Mouse (Mus musculus) Muller cell, postnatal 12 days (primary cell): ENCODE results near the gene Sec13.

Experiments
- DNase-seq: peaks from one replicate; pipeline ENCODE4 v3.0.0-alpha.2; 2015; ENCODE audit errors: inconsistent ontology term

The Sec13 gene

DNA sequence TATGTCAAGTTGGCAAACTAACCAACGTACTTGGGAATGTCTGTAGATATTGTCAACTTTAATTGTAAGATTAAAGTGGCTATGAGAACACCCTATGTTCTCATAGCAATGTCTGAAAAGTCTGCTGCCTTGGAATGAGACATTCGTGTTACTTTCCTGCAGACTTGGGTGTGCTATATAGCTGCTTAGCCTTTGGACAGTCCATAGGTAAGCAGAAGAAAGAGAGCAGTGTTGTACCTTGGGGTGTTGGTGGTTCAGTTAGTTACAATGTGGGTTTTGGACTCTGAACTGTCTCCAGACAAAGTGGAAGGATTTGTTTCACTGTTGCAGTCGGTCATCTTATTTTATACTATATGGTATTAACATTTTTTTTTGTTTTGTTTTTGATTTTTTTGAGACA is 27.8 kb downstream of the Sec13 start:
- DNase-seq, result no peak

- DNase-seq, result peak; percentile 21
These were observed 43.0 kb downstream of the Sec13 start for GRCm38 (mm10) chr6:113697222-113698205.

GRCm38 (mm10) chr6:113696582-113697221 is 43.8 kb downstream of the Sec13 start, which contains the start of gene Tatdn2:
Gene Tatdn2, plus strand, starts transcription at chr6:113697050.
- peak; percentile 98 for DNase-seq

DNA sequence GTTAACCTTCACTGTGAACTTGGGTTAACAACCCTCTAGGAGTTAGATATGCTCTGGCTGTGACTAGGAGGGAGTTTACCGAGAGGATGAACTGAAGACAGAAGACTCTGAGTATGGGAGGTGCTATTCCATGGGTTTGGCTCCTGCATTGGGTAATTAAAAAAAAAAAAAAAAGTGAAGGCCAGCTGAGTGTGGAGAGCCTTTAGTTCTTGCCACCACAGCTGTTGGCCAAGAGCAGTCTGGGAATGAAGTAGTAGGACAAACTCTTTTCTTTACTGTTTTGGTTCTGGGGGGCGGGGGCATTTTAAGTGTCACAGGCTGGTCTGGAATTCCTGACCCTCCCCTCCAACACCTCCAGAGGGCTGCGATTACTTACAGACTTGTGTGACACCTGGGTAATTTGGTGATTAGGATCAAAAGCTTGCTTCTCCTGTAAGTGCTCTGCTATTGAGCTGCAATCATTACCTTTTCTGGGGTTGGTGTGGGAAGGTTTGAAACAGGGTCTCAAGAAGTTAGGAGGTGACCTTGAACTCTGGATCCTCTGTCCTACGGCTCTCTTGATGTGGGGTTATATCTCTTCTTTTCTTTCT is 44.7 kb downstream of the Sec13 start:
- DNase-seq, result peak; percentile 29

GRCm38 (mm10) chr6:113695203-113695602 is 45.3 kb downstream of the Sec13 start:
- no peak for DNase-seq

DNA sequence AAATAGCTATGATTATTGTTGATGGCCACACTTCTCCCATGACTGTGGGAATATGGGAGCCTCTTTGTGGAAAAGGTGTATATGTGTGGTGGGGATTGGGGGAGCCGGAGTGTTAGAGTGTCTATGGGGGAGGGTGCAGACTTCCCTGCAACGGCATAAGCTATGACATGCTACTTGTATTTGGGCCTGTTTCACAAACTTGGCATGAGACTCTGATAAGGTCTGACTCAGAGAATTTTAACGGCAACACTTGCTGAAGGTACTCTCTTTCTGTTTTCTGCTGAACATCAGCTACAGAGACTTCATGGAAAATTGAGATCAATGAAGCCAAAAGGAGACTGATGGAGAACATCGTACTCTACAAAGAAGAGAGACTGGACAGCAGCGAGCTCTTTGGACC is 47.2 kb downstream of the Sec13 start:
- DNase-seq, result no peak

- DNase-seq, result no peak
These were observed 47.8 kb downstream of the Sec13 start for GRCm38 (mm10) chr6:113692661-113693133.

GRCm38 (mm10) chr6:113691084-113691462 is 49.5 kb downstream of the Sec13 start:
- DNase-seq, result no peak

DNA sequence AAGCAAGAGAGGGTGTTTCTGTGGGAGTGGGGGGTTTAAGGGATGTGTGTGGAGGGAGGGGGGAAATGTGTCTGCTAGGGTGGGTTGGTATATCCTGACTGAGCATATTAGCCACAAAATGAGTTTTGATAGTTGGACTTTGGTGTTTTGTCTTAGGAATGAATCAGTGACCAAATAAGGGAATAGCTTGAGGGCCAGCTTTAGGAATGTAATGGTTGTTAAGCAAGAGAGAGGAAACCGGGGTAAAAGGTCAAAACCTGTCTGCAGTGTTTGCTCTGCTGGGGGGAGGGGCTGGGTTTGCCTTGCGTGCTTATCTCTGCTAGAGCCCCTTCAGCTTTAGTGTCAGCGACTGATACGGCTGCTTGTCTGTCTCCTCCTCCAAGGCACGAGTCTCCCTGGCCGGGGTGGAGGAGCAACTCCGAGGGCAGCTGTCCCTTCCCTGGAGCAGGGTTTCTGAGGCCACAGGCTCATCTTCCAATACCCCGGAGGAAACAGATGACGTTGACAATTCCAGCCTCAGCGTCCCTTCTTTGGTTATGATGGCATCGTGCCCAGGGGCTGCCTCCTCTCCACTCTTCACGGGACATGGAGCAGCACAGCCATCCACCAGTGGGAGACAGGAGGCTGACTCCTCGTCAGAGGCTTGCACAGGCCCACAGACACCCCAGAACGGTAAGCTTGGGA is 50.0 kb downstream of the Sec13 start:
- peak; percentile 96 for DNase-seq

DNA sequence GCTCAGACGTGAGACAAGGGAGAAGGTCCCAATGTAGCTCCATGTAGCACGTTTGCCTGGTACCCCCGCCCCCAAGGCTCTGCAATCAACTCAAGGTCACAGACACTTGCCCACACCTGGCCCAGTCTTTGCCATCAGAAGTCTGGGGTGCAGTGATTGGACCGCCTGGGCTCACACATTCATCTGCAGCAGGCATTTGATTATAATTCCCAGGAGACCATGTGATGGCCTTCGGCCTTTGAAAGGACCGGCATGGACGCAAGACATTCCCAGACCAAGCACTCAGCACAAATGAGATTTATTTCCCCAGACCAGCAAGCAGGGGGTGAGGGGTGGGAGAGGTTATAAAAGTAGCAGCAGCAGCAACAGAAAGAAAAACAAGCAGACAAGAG is 50.5 kb downstream of the Sec13 start:
- DNase-seq, result peak; percentile 92

GRCm38 (mm10) chr6:113686551-113687125 is 53.9 kb downstream of the Sec13 start:
- no peak for DNase-seq

DNA sequence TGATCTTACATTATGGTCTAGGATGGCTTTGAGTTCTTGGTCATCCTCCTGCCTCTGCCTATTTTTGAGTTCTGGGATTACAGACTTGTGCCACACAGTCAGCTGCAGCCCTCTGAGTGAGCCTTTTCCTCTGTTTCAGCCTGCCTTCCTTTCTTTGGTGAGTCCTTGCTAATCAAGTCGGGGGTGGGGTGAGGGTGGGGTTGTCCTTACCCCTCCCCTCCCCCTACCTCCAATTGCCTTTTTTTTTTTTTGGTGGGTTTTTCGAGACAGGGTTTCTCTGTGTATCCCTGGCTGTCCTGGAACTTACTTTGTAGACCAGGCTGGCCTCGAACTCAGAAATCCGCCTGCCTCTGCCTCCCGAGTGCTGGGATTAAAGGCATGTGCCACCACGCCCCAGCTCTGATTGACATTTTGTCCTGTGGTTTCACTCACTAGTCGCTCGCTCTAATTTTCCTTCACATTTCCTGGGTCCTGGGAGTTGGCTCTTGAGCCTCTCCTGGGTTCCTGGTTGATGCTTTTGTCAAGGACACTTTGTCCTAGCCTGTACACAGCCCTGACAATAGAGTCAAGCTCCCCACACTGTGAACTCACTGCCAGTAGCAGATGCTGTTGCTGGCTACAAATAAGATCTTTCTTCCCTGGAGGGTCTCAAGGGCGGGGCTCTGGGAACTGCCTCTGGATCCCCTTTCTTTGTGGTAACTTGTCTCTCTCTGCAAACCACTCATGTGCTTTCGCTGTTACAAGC is 57.3 kb downstream of the Sec13 start:
- DNase-seq, result no peak

DNA sequence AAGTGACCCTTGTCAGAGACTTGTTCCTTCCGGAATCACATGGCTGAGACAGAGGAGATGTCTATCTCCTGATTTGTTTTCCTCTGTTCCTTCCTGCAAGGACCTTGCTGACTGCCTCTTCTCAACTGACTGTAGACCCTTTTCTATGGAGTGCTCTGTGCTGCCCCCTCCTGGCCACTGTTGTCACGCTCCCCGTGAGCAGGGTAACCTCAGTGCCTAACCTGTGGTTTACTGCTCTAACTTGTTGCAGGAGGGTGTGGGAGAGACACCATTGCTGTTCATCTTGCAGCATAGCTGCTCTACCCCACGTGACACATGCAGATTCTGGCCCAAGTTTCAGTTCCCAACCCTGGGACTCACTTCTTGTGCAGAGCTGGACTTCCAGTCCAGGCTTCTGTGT is 59.3 kb downstream of the Sec13 start:
- peak; percentile 72 for DNase-seq

DNA sequence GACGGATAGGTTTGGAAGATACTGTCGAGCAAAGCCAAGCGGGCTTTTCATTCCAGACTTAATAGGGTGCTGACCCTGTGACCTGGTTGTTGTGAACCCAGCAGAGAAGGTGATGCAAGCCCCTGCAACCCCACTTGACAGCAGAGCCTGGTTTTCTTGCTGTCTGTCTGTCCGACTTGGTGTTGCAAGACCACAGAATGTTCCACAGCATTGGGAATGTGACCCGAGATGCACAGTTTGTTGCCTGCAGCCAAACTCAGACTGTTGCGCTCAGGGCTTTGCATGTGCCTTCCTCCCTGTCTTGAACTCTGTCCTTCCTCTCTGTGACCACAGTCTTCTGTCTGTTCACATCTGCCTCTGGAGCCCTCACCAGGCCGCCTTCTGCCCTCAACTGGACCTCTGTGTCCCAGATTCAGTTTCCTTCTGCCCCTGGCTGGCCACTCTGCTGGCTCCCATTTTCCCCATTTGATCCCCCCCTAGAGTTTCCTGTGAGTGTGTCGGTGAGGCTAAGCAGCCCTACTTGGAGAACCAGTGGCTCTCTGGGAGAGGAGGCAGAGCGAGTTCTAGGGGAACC is 60.5 kb downstream of the Sec13 start:
- no peak for DNase-seq

DNA sequence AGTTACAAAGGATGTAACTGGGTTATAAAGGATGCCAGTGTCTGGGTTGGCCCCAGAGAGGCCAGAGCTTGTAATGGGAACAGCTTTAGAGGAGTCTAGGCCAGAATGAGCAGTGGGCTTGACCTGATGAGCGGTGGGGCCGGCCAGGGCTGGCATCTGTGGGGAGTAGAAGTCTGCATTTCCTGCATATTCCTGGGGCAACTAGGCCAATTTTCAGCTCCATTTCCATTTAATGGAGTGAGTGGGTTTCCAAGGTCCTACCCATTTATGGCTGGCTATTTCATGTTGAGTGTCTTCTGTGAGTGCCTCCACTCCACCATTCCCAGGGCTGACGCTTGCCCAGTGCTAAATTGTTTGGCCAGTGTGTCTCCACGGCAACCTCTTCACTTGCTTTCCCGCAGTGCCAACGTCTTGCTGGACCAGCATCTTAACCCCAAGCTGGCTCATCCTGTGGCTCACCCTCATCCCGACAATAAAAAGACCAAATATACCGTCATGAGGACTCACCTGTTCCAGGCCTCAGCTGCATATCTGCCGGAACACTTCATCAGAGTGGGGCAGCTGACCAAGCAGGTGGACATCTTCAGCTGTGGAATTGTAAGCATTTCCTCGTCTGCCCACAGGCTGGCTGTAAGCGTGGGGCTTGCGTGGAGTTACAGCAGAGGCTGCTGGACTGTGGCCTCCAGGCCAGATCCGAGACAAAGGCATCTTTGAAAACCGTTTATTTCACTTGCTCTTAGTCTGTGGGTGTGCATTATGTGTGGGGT is 62.1 kb downstream of the Sec13 start:
- peak; percentile 92 for DNase-seq
